Mouse (Mus musculus) embryo, embryonic 11 days (tissue): ENCODE data around the gene Fgd2.
"Not testable (repeated sequence)": the region's sequence is repeated elsewhere in the genome, so short reads cannot be mapped to it uniquely, and the experiment has no call there.

Source experiments
- DNase-seq: peaks from one replicate; pipeline ENCODE4 v3.0.0-alpha.2; 2015

Gene Fgd2

DNA sequence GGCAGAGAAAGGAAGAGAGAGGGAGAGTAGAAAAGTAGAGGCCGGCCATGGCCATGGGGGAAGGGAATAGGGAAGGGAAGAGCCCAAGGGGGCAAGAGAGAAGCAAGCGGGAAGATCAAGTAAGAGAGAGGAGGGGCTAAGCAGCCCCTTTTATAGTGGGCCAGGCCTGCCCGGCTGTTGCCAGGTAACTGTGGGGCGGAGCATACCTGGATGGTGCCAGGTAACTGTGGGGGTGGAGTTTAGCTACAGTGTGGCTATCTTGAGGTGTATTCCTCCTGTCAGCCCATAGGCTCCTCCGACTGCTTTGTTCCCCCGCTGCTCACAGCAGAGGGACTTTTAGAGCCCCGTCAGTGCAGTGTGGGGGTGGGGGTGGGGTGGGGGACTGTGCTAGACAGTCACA, 8.0 kb downstream of the Fgd2 start:
- DNase-seq = no peak

GRCm38 (mm10) chr17:29370984-29371723, 10.4 kb downstream of the Fgd2 start:
- peak; percentile 92 for DNase-seq

- DNase-seq = no peak
Observed at GRCm38 (mm10) chr17:29375871-29376270, 15.2 kb downstream of the Fgd2 start.

DNA sequence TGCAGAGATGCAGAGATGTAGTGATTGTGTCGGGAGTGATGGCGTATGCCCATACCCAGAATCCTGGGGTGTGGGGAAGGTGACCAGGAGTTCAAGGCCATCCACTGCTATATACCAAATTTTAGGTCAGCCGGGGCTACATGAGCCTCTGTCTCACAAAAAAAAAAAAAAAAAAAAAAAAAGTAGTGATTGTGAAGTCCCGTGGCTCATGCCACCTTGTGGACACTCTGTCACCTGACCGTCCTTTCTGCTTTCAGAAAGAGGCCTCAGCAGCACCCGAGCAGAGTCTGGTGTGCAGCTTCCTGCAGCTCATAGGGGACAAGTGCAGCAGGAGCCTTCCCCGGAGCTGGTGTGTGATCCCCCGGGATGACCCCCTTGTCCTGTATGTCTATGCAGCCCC, 17.3 kb downstream of the Fgd2 start:
- DNase-seq = no peak

DNA sequence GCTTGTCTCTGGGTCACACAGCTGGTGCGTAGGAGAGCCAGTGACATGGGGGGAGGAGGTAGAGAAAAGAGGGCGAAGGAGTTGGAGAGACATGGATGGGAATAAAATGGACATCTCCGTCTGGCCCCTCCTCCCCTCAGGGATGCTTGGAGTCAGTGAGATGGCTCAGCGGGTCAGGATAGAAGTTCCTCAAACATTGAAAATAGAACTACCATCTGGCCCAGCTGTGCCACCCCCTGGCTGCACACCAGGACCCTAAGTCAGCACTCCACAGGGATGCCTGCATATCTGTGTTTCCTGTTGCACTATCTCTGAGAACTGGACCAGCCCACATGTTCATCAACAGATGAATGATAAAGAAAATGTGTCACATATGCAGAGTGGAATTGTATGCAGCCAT, 19.5 kb downstream of the Fgd2 start:
- DNase-seq = no peak

DNA sequence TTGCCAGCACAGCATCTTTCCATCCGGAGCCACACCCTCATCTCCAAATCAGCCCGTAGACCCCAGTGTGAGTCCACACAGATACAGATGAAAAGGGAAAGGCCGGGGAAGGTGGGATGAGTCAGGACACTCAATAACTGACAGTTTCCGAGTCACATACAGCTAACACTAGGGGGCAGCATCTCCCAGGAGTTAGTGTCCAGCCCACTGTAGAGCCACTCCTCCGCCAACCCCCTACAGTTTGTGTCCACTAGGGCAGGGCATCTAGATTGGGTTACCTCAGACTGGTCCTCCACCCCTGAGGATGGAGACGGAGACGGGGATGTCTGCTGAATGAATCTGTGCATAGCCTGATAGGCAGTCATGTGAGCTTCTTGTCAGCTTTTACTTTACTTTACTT, 20.8 kb downstream of the Fgd2 start:
- peak; percentile 89 for DNase-seq

DNA sequence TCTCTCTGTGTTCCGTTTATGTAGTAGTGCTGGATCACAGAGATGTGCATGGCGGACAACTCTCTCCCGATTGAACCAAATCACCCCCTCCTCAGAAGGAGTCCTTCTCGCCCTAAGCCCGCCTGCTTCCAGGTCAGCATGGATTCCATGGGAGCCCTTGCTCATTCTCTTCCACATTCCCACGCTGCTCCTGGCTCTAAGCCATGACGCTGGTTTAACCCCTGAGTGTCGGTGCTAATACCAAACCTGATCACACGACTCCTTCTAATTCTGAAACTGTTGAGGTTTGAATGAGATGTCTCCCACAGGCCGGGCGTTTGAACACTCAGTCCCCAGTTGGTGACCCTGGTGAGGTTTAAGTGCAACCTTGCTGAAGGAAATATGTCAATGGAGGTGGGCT, 21.7 kb downstream of the Fgd2 start:
- DNase-seq = no peak

DNA sequence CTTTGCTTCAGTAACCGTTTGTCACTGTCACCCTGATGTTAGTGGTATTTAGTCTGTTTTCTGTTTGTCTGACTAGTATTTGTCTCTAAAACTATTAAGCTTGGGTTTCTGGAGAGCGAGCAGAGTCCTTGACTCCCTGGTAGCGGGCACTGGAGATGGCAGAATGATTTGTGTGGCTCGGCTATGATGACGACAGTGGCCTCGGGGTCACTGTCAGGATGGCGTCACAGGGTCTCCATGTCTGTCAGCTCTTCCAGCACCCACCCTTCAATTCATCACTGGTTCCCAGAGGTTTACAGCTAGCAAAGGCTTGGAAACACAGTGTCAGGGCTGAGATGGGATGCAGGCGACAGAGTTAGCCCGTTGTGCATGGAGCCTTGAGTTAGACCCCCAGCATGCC, 23.2 kb downstream of the Fgd2 start:
- no peak for DNase-seq

DNA sequence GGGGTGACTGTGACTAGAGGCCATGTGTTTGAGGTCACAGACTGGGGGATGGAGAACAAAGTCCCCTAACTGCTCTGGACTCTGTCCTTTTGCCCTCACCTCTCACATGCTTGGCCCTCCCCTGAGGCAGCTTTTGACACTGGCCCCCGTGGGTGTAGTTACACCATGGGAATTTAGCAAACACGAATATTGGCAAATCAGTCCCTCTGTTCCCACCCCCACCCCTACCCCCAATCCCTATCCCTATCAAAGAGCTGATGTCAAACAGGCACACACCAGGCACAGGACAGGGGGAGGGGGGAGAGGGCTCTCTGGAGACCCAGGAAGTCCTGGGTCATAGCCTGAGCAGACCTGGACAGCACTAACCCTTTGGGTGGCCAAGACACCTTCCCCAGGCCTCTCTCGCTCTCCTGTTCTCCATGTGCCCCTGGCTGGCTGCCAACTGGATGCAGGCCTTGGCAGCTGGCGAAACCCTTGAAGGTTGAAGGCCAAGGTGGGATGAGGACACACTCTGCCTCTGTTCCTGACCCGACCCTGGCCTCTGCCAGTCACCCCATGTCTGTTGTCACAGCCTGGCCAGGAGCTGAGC, 24.2 kb downstream of the Fgd2 start:
- no peak for DNase-seq

GRCm38 (mm10) chr17:29385746-29386145, 25.0 kb downstream of the Fgd2 start:
- no peak for DNase-seq

DNA sequence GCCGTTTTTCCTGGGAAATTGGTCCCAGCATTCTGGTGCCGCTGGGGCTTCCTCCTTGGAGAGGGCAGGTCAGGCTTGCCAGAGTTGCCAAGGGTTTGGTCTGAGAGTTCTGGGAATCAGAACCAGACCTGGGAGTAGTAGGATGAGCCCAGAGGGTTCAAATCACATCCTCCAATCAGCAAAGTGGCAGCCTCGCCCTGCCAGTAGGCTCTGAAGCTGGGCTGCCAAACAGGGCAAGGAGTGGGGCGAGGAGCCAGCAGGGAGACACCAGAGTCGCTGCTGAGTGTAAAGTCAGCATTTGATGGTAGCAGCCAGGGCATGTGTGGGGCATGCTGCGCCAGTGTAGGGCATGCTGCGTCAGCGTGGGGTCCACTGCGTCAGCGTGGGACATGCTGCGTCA, 28.3 kb downstream of the Fgd2 start:
- DNase-seq = no peak

DNA sequence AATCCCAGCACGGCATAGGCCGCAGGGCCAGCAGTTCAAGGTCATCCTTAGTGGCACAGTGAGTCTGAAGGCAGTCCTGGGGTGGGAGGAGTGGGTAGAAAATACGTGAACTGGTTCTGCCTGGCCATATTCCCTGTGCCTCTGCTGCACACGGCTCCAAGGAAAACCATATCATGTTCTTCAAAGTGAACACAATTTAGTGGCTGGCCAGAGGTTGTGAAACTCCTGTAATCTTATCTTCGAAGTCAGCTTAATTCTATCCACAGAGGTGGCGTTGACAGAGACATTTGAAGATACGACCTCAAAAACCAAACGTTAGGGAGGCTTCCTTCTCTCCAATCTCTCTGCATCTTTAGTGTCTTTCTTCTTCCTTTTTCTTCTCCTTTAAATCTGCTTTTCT, 30.6 kb downstream of the Fgd2 start:
- no peak for DNase-seq

DNA sequence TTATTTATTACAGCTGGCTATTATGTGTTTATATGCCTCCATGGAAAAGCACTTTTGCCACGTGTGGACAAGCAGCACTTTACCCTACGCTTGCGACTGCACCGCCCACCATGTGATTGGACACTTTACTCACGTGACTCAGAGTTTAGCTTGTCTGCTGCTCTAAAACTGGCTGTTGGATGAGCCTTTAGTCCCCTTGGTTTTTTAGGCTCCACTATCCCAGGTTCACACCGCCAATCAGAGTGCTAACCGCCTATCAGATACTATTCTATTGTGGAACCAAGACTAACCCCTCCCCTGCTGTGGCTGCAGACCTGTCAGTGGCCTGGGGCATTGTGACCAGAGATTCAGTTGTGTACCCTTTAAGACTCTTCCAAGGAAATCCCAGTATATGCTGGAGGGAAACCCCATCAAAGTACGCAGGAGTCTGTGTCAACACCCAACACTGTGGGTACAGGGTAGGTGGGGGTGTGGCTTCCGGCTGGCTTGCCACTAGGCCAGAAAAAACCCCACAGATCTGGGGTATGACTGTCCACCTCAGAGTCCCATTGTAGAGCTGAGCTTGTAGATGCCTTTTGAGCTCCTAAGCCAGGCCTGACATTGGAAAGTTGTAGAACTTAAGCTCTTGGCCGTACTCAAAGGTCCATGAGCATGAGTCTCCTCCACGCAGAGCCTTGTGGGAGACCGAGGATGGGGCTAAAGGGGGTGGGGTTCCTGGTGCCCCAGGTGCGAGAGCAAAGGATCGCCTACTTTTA, 32.8 kb downstream of the Fgd2 start:
- DNase-seq = no peak

- DNase-seq = no peak
Observed at GRCm38 (mm10) chr17:29394106-29394760, 33.5 kb downstream of the Fgd2 start.

- not testable (repeated sequence) for DNase-seq
Observed at GRCm38 (mm10) chr17:29394761-29395160, 34.0 kb downstream of the Fgd2 start.

DNA sequence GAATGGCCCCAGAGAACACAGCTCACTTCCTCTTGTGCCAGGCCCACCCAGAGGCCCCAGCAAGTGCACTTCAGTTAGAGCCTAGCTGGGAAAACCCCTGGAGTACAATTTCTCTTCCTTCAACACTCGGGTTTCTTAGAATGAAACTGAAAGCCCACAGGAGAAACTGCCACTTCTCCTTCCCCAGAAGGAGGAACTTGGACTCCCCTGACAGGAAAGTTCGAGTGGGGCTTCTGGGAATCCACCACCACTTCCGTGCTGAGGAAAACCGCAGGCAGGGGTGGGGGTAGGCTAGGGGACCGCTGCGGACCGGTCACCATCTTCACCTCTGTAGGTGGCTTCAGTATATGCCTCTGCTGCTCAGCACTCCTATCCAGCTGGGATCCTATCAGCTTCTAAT, 34.7 kb downstream of the Fgd2 start:
- DNase-seq = no peak

GRCm38 (mm10) chr17:29396056-29396799, 35.5 kb downstream of the Fgd2 start:
- no peak for DNase-seq

DNA sequence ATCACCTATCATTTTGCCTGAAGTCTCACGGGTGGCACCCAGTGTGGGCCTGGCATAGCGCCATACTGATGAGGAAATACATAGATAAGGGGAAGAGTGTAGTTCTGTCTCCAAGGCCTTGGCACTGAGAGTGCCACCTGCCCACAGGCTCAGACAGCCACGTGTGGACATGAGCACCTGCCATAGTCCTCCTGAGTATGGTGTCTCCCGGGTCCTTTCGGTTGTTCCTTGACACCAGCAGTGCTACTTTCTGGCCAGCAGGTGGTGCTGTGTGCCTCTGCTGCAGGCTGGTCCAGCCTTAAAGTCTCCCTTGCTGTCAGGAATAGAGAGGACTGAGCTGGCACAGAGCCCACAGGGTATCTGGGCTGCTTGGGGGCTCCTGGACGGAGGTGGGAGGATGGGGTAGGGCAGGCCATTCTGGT, 36.1 kb downstream of the Fgd2 start:
- DNase-seq = peak; percentile 89

- DNase-seq = peak; percentile 94
Observed at GRCm38 (mm10) chr17:29397480-29398433, 37.0 kb downstream of the Fgd2 start.

GRCm38 (mm10) chr17:29398434-29399026, 37.8 kb downstream of the Fgd2 start:
- DNase-seq = no peak

GRCm38 (mm10) chr17:29399241-29399910, 38.7 kb downstream of the Fgd2 start:
- DNase-seq = peak; percentile 64
